ENCODE assay signal across 9 mouse cellular contexts in the genomic region with DNA sequence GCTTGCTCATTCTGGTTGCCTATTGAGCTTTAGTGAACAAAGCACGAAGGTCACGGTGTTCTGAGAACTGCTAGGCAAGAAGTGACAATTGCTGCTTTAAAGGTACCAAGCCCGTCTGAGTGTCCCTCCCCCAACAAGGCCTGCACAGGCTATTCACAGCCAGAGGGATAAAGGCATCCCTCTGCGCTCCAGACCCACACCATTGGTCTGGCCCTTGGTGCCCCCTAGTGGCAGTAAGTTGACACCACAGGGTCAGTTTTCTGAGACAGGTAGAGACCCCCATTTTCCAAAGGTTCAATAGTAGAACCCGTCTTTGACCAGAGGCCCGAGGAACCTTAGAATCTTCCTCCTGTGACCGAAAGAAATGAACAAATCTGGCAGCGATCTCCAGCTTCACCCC. TPM values are rescaled to one million over a fixed set of nuclear protein-coding genes. Genes with fewer than 3 reads are reported as not detected.
DNase-seq lines count a peak whose midpoint lies in the region; ATAC-seq and TF ChIP-seq lines count a peak whose summit lies in the region.
"Had no signal": no experiment of that assay in that cellular context is flagged by ENCODE, and none has a peak within 500 bp of the region (broad histone marks: within the 10 kb centered on the region; RNA-seq: fewer than 3 reads in every experiment).

No protein-coding gene starts in this region.

- no peaks in the 10 kb centered on the region for H3K36me3 ChIP-seq in neural tube, embryonic 15.5 days
- no peaks in the 10 kb centered on the region for H3K36me3 ChIP-seq in forebrain, postnatal 0 days (ENCODE audit: insufficient read depth)

- 49% methylated on average over 8 of the region's 8 CpGs for WGBS in neural tube, embryonic 15.5 days
- 48% methylated on average over 8 of the region's 8 CpGs for WGBS in forebrain, postnatal 0 days

- no peaks in the 10 kb centered on the region for H3K27me3 ChIP-seq in neural tube, embryonic 15.5 days (replicated peaks)
- H3K27me3 ChIP-seq in forebrain, postnatal 0 days (ENCODE audit: insufficient read depth, low read length) = no peaks in the 10 kb centered on the region

- peak; percentile 3 for DNase-seq in cerebellum, adult 9-10 months
- no peak for DNase-seq in cerebellum, adult 9-11 months
- DNase-seq in neural tube, embryonic 10.5 days (ENCODE audit: extremely low spot score, low spot score) = peak; percentile 24
- DNase-seq in forebrain, postnatal 0 days = no peak
- DNase-seq in lung, adult 18-20 months = peak; percentile 25 to 27
- DNase-seq in urinary bladder, postnatal 14 days (ENCODE audit: low spot score) = peak; percentile 28
- no peak for DNase-seq in adipocyte (ENCODE audit: low spot score)

- no peak overlapping the region for H3K4me2 ChIP-seq in neural tube, embryonic 15.5 days
- no peak overlapping the region for H3K4me2 ChIP-seq in forebrain, postnatal 0 days (ENCODE audit: low read depth)

- H3K9ac ChIP-seq in neural tube, embryonic 15.5 days (replicated peaks) = no peak overlapping the region
- H3K9ac ChIP-seq in forebrain, postnatal 0 days = no peak overlapping the region

- no peaks in the 10 kb centered on the region for H3K4me1 ChIP-seq in neural tube, embryonic 15.5 days
- no peaks in the 10 kb centered on the region for H3K4me1 ChIP-seq in forebrain, postnatal 0 days (ENCODE audit: insufficient read depth)

- H3K27ac ChIP-seq in neural tube, embryonic 15.5 days (replicated peaks) = no peak overlapping the region
- no peak overlapping the region for H3K27ac ChIP-seq in forebrain, postnatal 0 days (ENCODE audit: low read depth, low read length)

- no peaks in the 10 kb centered on the region; the same call in 1 of the 2 replicates for H3K9me3 ChIP-seq in neural tube, embryonic 15.5 days (replicated peaks)
- no peaks in the 10 kb centered on the region for H3K9me3 ChIP-seq in forebrain, postnatal 0 days (ENCODE audit: low read length)

- H3K4me3 ChIP-seq in neural tube, embryonic 15.5 days (replicated peaks) = no peak overlapping the region
- H3K4me3 ChIP-seq in forebrain, postnatal 0 days (ENCODE audit: low read depth, low read length) = no peak overlapping the region

- peak; percentile 49 for TF ChIP-seq CTCF in forebrain, postnatal 0 days (IDR thresholded peaks at IDR 0.05; ENCODE audit: low read depth)

- ATAC-seq in neural tube, embryonic 15.5 days (ENCODE audit: low FRiP score) = no peak
- no peak for ATAC-seq in forebrain, postnatal 0 days

RNA-seq across cellular contexts. Expression of a gene that starts 14.3 kb away (rescaled TPM):
- not detected in 2 replicates for polyA plus RNA-seq in neural tube, embryonic 15.5 days (2015; fragmentation: Nextera tagmentation; extraction: Ambion mirVana)
- not detected in 2 replicates for total RNA-seq in forebrain, postnatal 0 days (2014; rRNA removed)
- not detected in 2 replicates for polyA plus RNA-seq in forebrain, postnatal 0 days (2015; fragmentation: Nextera tagmentation; extraction: Ambion mirVana)

RNA-seq across cellular contexts. Expression of a gene that starts 16.4 kb away (rescaled TPM):
- 0.73 TPM in 1 of 2 replicates, not detected in the other for polyA plus RNA-seq in neural tube, embryonic 15.5 days (2015; fragmentation: Nextera tagmentation; extraction: Ambion mirVana)
- 0.38 TPM in 1 of 2 replicates, not detected in the other for total RNA-seq in forebrain, postnatal 0 days (2014; rRNA removed)
- 0.15 and 0.23 TPM in 2 replicates for polyA plus RNA-seq in forebrain, postnatal 0 days (2015; fragmentation: Nextera tagmentation; extraction: Ambion mirVana)
- polyA plus RNA-seq: gonadal fat pad, adult 2 months had no signal

RNA-seq across cellular contexts. Expression of a gene that starts 40.2 kb away (rescaled TPM):
- polyA plus RNA-seq in neural tube, embryonic 15.5 days (2015; fragmentation: Nextera tagmentation; extraction: Ambion mirVana) = not detected in 2 replicates
- not detected in 2 replicates for total RNA-seq in forebrain, postnatal 0 days (2014; rRNA removed)
- polyA plus RNA-seq in forebrain, postnatal 0 days (2015; fragmentation: Nextera tagmentation; extraction: Ambion mirVana) = not detected in 2 replicates
- polyA plus RNA-seq: gonadal fat pad, adult 2 months had no signal

Comparison
In these comparisons a context has a peak if more than half of its experiments do, and no peak if none do; other contexts are left out.
1. DNase-seq: peak in cerebellum, adult 9-10 months (single experiment), neural tube, embryonic 10.5 days (single experiment), lung, adult 18-20 months (2 of 2) and urinary bladder, postnatal 14 days (single experiment); none in cerebellum, adult 9-11 months (single experiment), forebrain, postnatal 0 days (single experiment) and adipocyte (single experiment).